25 mouse cellular contexts compared by ENCODE assay signal in the genomic region with DNA sequence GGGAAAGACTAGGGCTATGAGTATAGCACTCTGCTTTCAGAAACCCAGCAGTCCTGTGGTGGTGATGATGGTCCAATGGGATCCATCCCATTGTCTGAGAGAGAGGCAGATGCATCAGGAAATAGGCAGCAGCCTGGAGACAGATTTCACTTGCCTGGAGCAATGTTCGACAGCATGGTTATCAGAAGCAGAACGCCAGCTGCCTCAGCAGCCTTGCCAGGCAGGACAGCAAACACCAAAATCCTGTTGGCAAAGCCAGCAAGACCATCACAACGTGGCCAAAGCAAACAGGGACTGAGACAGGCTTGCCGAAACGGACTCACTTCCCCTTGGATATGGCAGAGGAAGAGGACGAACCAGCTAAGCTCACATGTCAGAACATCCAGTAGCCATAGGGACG. TPM values are rescaled to one million over a fixed set of nuclear protein-coding genes. Genes with fewer than 3 reads are reported as not detected.
"Had no signal": no experiment of that assay in that cellular context is flagged by ENCODE, and none has a peak within 500 bp of the region (broad histone marks: within the 10 kb centered on the region; RNA-seq: fewer than 3 reads in every experiment).

No protein-coding gene starts in this region.

- ATAC-seq: intestine, embryonic 15.5 days; midbrain, embryonic 13.5 days had no signal

- DNase-seq: kidney, adult 11 months; kidney, adult 8-10 months; kidney, postnatal 10 days; kidney, postnatal 36 days; layer of hippocampus, adult 9-11 months; lung, adult 18-20 months; lung, postnatal 10 days; lung, postnatal 36 days; right cerebral cortex, postnatal 25 days; spleen, adult 18-20 months; thymus, postnatal 25 days had no signal

- H3K9me3 ChIP-seq: intestine, embryonic 15.5 days; kidney, embryonic 15.5 days; liver, embryonic 15.5 days; lung, embryonic 15.5 days; megakaryocyte, embryonic 14.5 days; midbrain, embryonic 10.5 days; midbrain, embryonic 13.5 days; stomach, embryonic 15.5 days had no signal

- H3K36me3 ChIP-seq: intestine, embryonic 15.5 days; kidney, embryonic 15.5 days; liver, embryonic 15.5 days; lung, embryonic 15.5 days; midbrain, embryonic 10.5 days; midbrain, embryonic 13.5 days; stomach, embryonic 15.5 days had no signal

- H3K4me2 ChIP-seq: intestine, embryonic 15.5 days; kidney, embryonic 15.5 days; liver, embryonic 11.5 days; liver, embryonic 15.5 days; lung, embryonic 15.5 days; midbrain, embryonic 13.5 days; stomach, embryonic 15.5 days had no signal

- H3K27ac ChIP-seq: intestine, embryonic 15.5 days; kidney, embryonic 15.5 days; liver, embryonic 15.5 days; lung, embryonic 15.5 days; midbrain, embryonic 10.5 days; midbrain, embryonic 13.5 days; stomach, embryonic 15.5 days had no signal

- H3K4me1 ChIP-seq: lung, embryonic 15.5 days; midbrain, embryonic 13.5 days; stomach, embryonic 15.5 days had no signal

- H3K4me3 ChIP-seq: intestine, embryonic 15.5 days; kidney, embryonic 15.5 days; liver, embryonic 15.5 days; lung, embryonic 15.5 days; megakaryocyte, embryonic 14.5 days; midbrain, embryonic 10.5 days; midbrain, embryonic 13.5 days; stomach, embryonic 15.5 days had no signal

- H3K9ac ChIP-seq: intestine, embryonic 15.5 days; kidney, embryonic 15.5 days; liver, embryonic 15.5 days; lung, embryonic 15.5 days; midbrain, embryonic 13.5 days; stomach, embryonic 15.5 days had no signal

RNA-seq across cellular contexts. Expression of a gene that starts 25.1 kb away (rescaled TPM):
- total RNA-seq: left cerebral cortex, adult 8-10 months; left cerebral cortex, postnatal 14 days had no signal
- polyA plus RNA-seq: limb, embryonic 11.5 days; limb, embryonic 14.5 days; liver, embryonic 11.5 days; liver, embryonic 15.5 days; lung, embryonic 15.5 days; midbrain, embryonic 10.5 days; midbrain, embryonic 13.5 days; neural tube, embryonic 14.5 days; stomach, embryonic 15.5 days had no signal

RNA-seq across cellular contexts. Expression of a gene that starts 35.4 kb away (rescaled TPM):
- polyA plus RNA-seq: kidney, embryonic 15.5 days; liver, embryonic 11.5 days; liver, embryonic 15.5 days; midbrain, embryonic 10.5 days had no signal

RNA-seq across cellular contexts. Expression of a gene that starts 57.3 kb away (rescaled TPM):
- total RNA-seq: left cerebral cortex, adult 8-10 months; left cerebral cortex, postnatal 14 days had no signal
- polyA plus RNA-seq: intestine, embryonic 15.5 days; kidney, embryonic 15.5 days; limb, embryonic 11.5 days; limb, embryonic 14.5 days; liver, embryonic 11.5 days; liver, embryonic 15.5 days; midbrain, embryonic 10.5 days; midbrain, embryonic 13.5 days; neural tube, embryonic 14.5 days had no signal
